Mouse (Mus musculus) liver, postnatal 0 days (tissue): ENCODE results near the gene Tnnc1.

ENCODE experiments used
- CTCF ChIP-seq: sonication (generic); IDR thresholded peaks from 2 replicates; pipeline ENCODE4 v1.5.1; 2016; ENCODE audit warnings: antibody characterized with exemption, low read depth
- EP300 ChIP-seq: IDR thresholded peaks from 2 replicates; pipeline ENCODE4 v1.6.1; 2016; ENCODE audit warnings: antibody characterized with exemption, low read depth, mild to moderate bottlenecking

- peak; percentile 70; the same call in 1 of the 2 replicates for TF ChIP-seq EP300
- TF ChIP-seq CTCF, result no peak
Observed at GRCm38 (mm10) chr14:31260932-31261331, 52.8 kb downstream of the Tnnc1 start.
